Mouse (Mus musculus) CH12.LX (cell line): ENCODE results near the gene Arl4c.
A peak's percentile ranks its signal among the peaks of the same experiment; 100 is the strongest.

Source experiments
- CTCF ChIP-seq, 2 experiments: IDR thresholded peaks in 1 of 2; conservative IDR thresholded peaks in 1 of 2; 2 replicates each; pipeline ENCODE4 v1.5.1; 2011 to 2012; ENCODE audit warnings: low read depth in 2 of 2, low read length in 2 of 2, improper control_type of control experiment in 1 of 2, inconsistent platforms in 1 of 2, mild to moderate bottlenecking in 1 of 2, moderate library complexity in 1 of 2
- MXI1 ChIP-seq: IDR thresholded peaks from 2 replicates; pipeline ENCODE4 v1.6.1; 2011; ENCODE audit warnings: mild to moderate bottlenecking, low read depth, low read length, improper control_type of control experiment
- POLR2A ChIP-seq: IDR thresholded peaks from 2 replicates; pipeline ENCODE4 v1.6.1; 2011; ENCODE audit warnings: low read depth, mild to moderate bottlenecking, improper control_type of control experiment, low read length
- POLR2AphosphoS2 ChIP-seq: IDR thresholded peaks from 2 replicates; pipeline ENCODE4 v1.6.1; 2011; ENCODE audit warnings: low read depth, low read length, improper control_type of control experiment
- RAD21 ChIP-seq: IDR thresholded peaks from 2 replicates; pipeline ENCODE4 v1.6.1; 2011; ENCODE audit warnings: low read depth, mild to moderate bottlenecking, low read length, improper control_type of control experiment, moderate library complexity
- ZKSCAN1 ChIP-seq: IDR thresholded peaks from 2 replicates; pipeline ENCODE4 v1.6.1; 2012; ENCODE audit warnings: low read depth, inconsistent platforms, low read length, improper control_type of control experiment, borderline replicate concordance

GRCm38 (mm10) chr1:88745256-88745655, 43.2 kb upstream of the Arl4c start:
- TF ChIP-seq POLR2AphosphoS2 = no peak
- TF ChIP-seq CTCF (conservative IDR thresholded peaks at IDR 0.05 in 1 of 2, IDR thresholded peaks at IDR 0.05 in 1 of 2; ENCODE audit: low read depth in 2 of 2, low read length in 2 of 2) = peak; percentile 61 to 90
- TF ChIP-seq ZKSCAN1 = no peak
- TF ChIP-seq RAD21 = peak; percentile 79
- no peak for TF ChIP-seq POLR2A
- TF ChIP-seq MXI1 = no peak
